Mouse (Mus musculus): Measurements from ENCODE around the gene Cryba4. TPM values are rescaled to one million over a fixed set of nuclear protein-coding genes. Genes with fewer than 3 reads are reported as not detected.
A peak's percentile ranks its signal among the peaks of the same experiment; 100 is the strongest.

Gene Cryba4
- total and polyA plus RNA-seq, 2 experiments from 2014 or later, result 2.4 TPM; not detected in 1

DNA sequence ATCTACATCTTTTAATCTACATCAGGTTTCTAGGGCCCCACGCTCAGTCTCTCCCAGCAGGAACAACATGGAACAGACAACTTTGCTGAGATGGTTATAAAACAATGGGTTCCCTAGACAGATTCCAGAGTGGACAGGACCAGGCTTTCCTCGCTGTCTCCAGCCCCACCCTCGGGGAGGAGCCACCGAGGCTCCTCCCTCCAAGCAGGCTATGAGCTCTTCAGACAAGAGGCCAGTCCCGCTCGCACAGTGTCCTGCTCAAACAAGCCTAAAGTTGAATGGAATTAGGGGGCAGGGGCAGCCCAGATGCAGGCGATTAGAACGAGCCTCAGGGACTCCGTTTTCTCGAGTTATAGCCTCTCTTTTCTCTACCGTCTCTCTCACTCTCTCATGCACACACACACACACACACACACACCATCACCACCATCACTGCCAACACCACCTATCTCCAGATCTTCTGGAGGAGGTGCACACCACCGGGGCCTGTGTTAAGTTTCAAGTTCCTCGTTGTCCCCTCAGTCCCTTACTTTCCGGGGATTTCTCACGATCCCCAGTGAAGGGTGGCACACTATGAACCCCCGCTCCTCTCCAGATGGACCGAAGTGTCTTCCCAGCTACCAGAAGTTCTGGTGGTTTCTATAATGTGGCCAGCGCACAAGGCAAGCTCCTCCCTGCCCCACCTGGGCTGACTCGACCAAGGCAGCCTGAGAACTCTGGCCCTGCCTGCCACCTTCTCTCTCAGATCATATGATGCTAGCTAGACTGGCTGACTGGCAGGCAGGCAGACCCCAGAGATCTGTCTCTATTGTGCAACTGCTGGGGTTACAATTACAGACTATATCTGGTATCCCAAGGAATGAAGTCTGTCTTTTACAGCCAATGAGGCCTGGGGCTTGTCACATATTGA, 38.7 kb downstream of the Cryba4 start:
- H3K4me1 ChIP-seq (ENCODE audit: insufficient read depth), result peaks cover 25% of the 10 kb centered on the region
- H3K4me3 ChIP-seq (ENCODE audit: low read depth, low read length), result no peak overlapping the region
- no peak for TF ChIP-seq CTCF (IDR thresholded peaks at IDR 0.05; ENCODE audit: low read depth)
- 17% methylated on average over 19 of the region's 19 CpGs for WGBS
- DNase-seq, result peak; percentile 74
- no peaks in the 10 kb centered on the region for H3K27me3 ChIP-seq (ENCODE audit: insufficient read depth, low read length)
- H3K27ac ChIP-seq (ENCODE audit: low read depth, low read length), result peak overlapping the region; percentile 76
- H3K9ac ChIP-seq, result peak overlapping the region; percentile 22
- H3K4me2 ChIP-seq (ENCODE audit: low read depth), result peak overlapping the region; percentile 32
- peak; percentile 26 for ATAC-seq
- H3K9me3 ChIP-seq (ENCODE audit: low read length), result no peaks in the 10 kb centered on the region
- no peaks in the 10 kb centered on the region for H3K36me3 ChIP-seq (ENCODE audit: insufficient read depth)

DNA sequence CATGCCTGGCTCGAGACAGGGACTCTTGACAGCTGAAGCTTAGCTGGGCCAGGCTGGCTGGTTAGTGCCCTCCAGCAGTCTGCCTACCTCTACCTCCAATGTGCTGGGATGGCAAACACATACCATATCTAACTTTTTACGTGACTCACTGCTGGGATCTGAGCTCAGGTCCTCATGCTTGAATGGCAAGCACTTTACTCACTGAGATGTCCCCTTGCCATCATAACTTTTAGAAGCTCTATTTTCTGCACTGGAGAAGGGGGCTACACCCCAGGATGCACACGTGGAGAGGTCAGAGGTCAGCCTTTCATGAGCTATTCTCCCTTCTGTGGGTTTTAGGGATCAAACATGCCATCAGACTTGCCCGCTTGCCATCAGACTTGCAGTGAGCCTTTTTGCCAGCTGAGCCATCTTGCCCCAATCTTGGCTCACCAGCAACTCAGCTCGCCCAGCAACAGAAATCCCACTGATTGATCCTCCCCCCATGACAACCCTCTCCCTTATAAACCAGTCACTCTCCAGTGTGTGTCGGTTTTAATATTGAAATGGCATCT, 39.5 kb downstream of the Cryba4 start:
- H3K4me3 ChIP-seq (ENCODE audit: low read depth, low read length), result no peak overlapping the region
- no peak for TF ChIP-seq CTCF (IDR thresholded peaks at IDR 0.05; ENCODE audit: low read depth)
- peak overlapping the region; percentile 32 for H3K4me2 ChIP-seq (ENCODE audit: low read depth)
- WGBS, result 45% methylated on average over 6 of the region's 6 CpGs
- peaks cover 25% of the 10 kb centered on the region for H3K4me1 ChIP-seq (ENCODE audit: insufficient read depth)
- H3K36me3 ChIP-seq (ENCODE audit: insufficient read depth), result no peaks in the 10 kb centered on the region
- H3K27me3 ChIP-seq (ENCODE audit: insufficient read depth, low read length), result no peaks in the 10 kb centered on the region
- DNase-seq (peak; percentile 54), ATAC-seq (no peak)
- H3K9ac ChIP-seq, result no peak overlapping the region
- no peak overlapping the region for H3K27ac ChIP-seq (ENCODE audit: low read depth, low read length)
- no peaks in the 10 kb centered on the region for H3K9me3 ChIP-seq (ENCODE audit: low read length)

GRCm38 (mm10) chr5:112211911-112212310, 40.4 kb downstream of the Cryba4 start:
- H3K9me3 ChIP-seq (ENCODE audit: low read length), result no peaks in the 10 kb centered on the region
- no peaks in the 10 kb centered on the region for H3K27me3 ChIP-seq (ENCODE audit: insufficient read depth, low read length)
- DNase-seq (no peak), ATAC-seq (no peak)
- no peak overlapping the region for H3K4me3 ChIP-seq (ENCODE audit: low read depth, low read length)
- peaks cover 25% of the 10 kb centered on the region for H3K4me1 ChIP-seq (ENCODE audit: insufficient read depth)
- no peaks in the 10 kb centered on the region for H3K36me3 ChIP-seq (ENCODE audit: insufficient read depth)
- no peak overlapping the region for H3K27ac ChIP-seq (ENCODE audit: low read depth, low read length)
- no peak overlapping the region for H3K9ac ChIP-seq
- H3K4me2 ChIP-seq (ENCODE audit: low read depth), result no peak overlapping the region
- no peak; the same call in 1 of the 2 replicates for TF ChIP-seq CTCF (IDR thresholded peaks at IDR 0.05; ENCODE audit: low read depth)
- 88% methylated on average over 7 of the region's 7 CpGs for WGBS

DNA sequence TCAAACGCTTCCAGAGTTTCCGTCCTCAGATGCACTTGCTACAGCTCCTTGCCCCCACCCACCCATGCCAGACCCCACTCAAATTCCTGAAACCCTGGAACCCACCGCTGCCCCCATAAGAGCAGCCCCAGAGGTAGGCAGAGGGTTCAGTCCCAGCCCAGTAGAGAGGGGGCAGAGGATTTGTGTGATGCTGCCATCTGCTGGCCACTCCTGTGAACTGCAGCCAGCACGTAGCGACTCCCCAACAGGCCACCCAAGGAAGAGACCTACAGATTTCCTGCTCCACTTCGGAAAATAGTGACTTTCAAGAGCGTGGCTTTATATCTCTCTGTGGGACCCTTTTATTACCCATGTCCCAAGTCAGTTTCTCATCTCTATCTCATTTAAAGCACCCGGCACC, 42.2 kb downstream of the Cryba4 start:
- H3K9me3 ChIP-seq (ENCODE audit: low read length), result no peaks in the 10 kb centered on the region
- DNase-seq, result peak; percentile 90
- H3K36me3 ChIP-seq (ENCODE audit: insufficient read depth), result no peaks in the 10 kb centered on the region
- peaks cover 18% of the 10 kb centered on the region for H3K4me1 ChIP-seq (ENCODE audit: insufficient read depth)
- ATAC-seq, result peak; percentile 62
- H3K9ac ChIP-seq, result no peak overlapping the region
- no peak overlapping the region for H3K4me2 ChIP-seq (ENCODE audit: low read depth)
- H3K27me3 ChIP-seq (ENCODE audit: insufficient read depth, low read length), result no peaks in the 10 kb centered on the region
- no peak overlapping the region for H3K4me3 ChIP-seq (ENCODE audit: low read depth, low read length)
- 24% methylated on average over 8 of the region's 8 CpGs for WGBS
- peak; percentile 99 for TF ChIP-seq CTCF (IDR thresholded peaks at IDR 0.05; ENCODE audit: low read depth)
- H3K27ac ChIP-seq (ENCODE audit: low read depth, low read length), result no peak overlapping the region

DNA sequence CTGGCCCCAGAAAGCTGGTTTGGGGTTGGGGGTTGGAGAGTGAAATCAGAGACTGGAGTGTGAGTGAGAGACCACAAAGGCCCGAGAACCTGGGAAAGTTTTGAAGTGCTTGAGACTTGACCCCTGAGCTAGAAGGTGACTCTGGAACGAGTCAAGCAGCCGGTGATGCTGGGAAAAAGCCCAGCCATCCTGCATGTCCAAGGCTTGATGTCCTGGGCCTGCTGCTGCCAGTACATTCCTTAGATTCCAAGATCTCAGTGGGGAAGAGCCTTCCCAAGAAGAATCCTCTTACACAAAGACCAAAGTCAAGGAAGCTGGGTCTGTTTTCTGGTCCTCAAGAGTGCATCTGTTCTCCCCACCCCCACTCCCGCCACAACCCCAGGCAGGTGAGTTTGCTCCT, 44.0 kb downstream of the Cryba4 start:
- H3K27ac ChIP-seq (ENCODE audit: low read depth, low read length), result no peak overlapping the region
- H3K4me3 ChIP-seq (ENCODE audit: low read depth, low read length), result no peak overlapping the region
- H3K4me1 ChIP-seq (ENCODE audit: insufficient read depth), result peaks cover 2% of the 10 kb centered on the region; the same call in 1 of the 2 replicates
- H3K9me3 ChIP-seq (ENCODE audit: low read length), result no peaks in the 10 kb centered on the region
- ATAC-seq (no peak), DNase-seq (no peak)
- H3K4me2 ChIP-seq (ENCODE audit: low read depth), result no peak overlapping the region
- no peaks in the 10 kb centered on the region for H3K36me3 ChIP-seq (ENCODE audit: insufficient read depth)
- 50% methylated on average over 4 of the region's 4 CpGs for WGBS
- no peak overlapping the region for H3K9ac ChIP-seq
- H3K27me3 ChIP-seq (ENCODE audit: insufficient read depth, low read length), result no peaks in the 10 kb centered on the region
- no peak for TF ChIP-seq CTCF (IDR thresholded peaks at IDR 0.05; ENCODE audit: low read depth)

- 34% methylated on average over 16 of the region's 16 CpGs for WGBS
- Histone ChIP-seq H3K27me3 (ENCODE audit: insufficient read depth, low read length) (no peaks in the 10 kb centered on the region), H3K4me2 (ENCODE audit: low read depth) (no peak overlapping the region), H3K4me3 (ENCODE audit: low read depth, low read length) (no peak overlapping the region), H3K36me3 (ENCODE audit: insufficient read depth) (no peaks in the 10 kb centered on the region), H3K4me1 (ENCODE audit: insufficient read depth) (no peaks in the 10 kb centered on the region), H3K27ac (ENCODE audit: low read depth, low read length) (no peak overlapping the region), H3K9ac (no peak overlapping the region), H3K9me3 (ENCODE audit: low read length) (no peaks in the 10 kb centered on the region)
- DNase-seq (no peak), ATAC-seq (no peak)
- no peak for TF ChIP-seq CTCF (IDR thresholded peaks at IDR 0.05; ENCODE audit: low read depth)
Measured at GRCm38 (mm10) chr5:112206543-112207255, 45.6 kb downstream of the Cryba4 start.
